Mouse (Mus musculus) lung, adult 2 months (tissue): Measurements from ENCODE around the gene Tigd2.

Experiments
- CTCF ChIP-seq: fragments of 200-500 bp; IDR thresholded peaks from 2 replicates; pipeline ENCODE4 v1.5.1; 2011; ENCODE audit warnings: mild to moderate bottlenecking, low read length, control low read depth; ENCODE audit not compliant: insufficient read depth
- POLR2A ChIP-seq: fragments of 200-500 bp; IDR thresholded peaks from 2 replicates; pipeline ENCODE4 v1.6.1; 2011; ENCODE audit warnings: low read depth, mild to moderate bottlenecking, control low read depth, low read length, borderline replicate concordance; ENCODE audit errors: extremely low read depth

DNA sequence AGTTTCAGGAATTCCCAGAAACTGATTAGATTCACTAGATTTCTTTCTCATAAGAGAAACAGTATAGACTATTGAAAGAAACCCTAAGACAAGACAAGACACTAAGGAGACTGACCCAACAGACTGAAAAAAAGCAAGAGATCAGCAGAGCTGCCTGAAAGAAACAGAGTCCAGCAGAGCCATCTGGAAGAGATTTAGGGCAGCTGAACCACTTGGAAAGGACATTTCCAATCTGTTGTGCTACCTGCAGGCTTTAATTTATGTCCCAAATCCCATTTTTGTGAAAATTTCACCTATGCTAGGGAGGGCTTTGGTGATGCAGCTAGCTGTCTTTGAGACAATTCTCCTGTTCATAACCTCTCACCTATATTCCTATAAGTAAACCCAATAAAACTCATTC is 25.0 kb downstream of the Tigd2 start:
- TF ChIP-seq CTCF (no peak), POLR2A (no peak)
